Mouse (Mus musculus): ENCODE data around the gene Smim24. TPM values are rescaled to one million over a fixed set of nuclear protein-coding genes. Genes with fewer than 3 reads are reported as not detected.

The Smim24 gene
- total RNA-seq, 2 experiments from 2014 or later, result 1.8 TPM; not detected in 1

DNA sequence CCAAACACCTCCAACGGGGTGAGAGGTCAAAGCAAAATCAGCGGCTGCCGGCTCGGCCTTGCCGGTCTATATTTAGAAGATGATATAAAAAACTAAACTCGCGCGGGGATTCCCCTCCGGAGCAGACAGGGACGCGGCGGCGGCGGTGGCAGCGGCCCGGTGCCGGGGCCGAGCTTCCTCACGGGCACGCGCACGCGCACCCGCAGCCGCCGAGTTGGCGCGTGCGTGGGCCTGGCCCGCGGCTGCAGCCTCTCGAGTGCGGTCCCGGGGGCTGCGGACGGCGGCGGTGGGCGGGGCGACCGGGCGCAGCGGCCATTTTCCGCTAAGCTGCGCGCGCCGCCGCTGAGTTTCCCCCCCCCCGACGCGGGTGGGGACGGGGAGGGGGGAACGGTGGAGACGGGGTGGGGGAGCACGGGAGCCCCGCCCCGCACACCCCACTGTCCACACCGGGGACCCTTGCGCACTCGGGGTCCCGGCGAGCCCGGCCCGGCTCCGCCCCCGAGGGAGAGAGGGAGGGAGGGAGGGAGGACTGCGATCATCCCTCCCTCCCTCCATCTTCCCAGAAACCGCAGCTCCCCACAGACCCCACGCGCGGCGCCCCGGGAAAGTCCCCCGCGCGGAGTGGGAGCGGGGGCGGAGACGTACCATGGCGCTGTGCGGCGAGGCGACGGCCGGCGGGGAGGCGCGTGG lies 37.4 kb downstream of the Smim24 start:
- ATAC-seq (replicated peaks; ENCODE audit: low FRiP score, poor library complexity, severe bottlenecking), result no peak

DNA sequence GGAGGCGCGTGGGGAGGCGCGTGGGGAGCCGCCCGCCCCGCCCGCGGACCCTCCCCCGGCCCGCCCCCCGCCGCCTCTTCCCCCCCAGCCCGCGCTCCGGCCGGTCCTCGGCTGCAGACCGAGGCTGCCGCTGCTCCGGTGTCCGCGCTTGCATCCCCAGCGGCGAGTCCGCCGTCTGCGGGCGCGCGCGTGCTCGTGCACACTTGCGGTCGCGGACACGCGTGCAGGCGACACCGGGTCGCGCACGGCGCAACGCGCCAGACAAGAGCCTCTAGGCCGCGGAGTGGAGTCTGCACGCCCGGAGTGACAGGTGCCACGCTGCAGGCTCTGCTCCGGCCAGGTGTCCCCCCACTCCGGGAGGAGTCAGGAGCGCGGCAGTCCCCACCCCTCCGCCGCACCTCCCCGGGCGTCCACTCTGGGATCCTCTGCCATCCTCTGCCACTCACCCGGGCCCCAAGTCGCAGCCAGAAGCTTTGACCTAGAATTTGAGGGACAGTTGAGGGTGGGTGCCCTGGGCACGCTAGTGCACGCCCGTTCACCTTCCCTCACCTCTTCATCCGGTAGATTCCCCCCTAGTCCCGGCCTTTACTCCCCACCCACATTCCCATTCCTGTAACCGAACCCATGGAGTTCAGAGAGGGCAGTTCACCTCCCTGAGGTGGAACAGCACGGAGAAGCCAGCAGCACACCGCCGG lies 38.1 kb downstream of the Smim24 start:
- no peak for ATAC-seq (replicated peaks; ENCODE audit: low FRiP score, poor library complexity, severe bottlenecking)

GRCm38 (mm10) chr10:81431526-81432168 lies 38.8 kb downstream of the Smim24 start:
- no peak for ATAC-seq (replicated peaks; ENCODE audit: low FRiP score, poor library complexity, severe bottlenecking)

- peak; percentile 15 for ATAC-seq (replicated peaks; ENCODE audit: low FRiP score, poor library complexity, severe bottlenecking)
These were observed 39.5 kb downstream of the Smim24 start for GRCm38 (mm10) chr10:81432169-81432867.

GRCm38 (mm10) chr10:81432868-81433262 lies 40.0 kb downstream of the Smim24 start:
- peak; percentile 84 for ATAC-seq (replicated peaks; ENCODE audit: low FRiP score, poor library complexity, severe bottlenecking)

GRCm38 (mm10) chr10:81433541-81434289 lies 40.9 kb downstream of the Smim24 start:
- 0 out of 2 replicates have a peak, but pooled peaks have one; percentile 18 for ATAC-seq (replicated peaks; ENCODE audit: low FRiP score, poor library complexity, severe bottlenecking)

GRCm38 (mm10) chr10:81434361-81435263 lies 41.8 kb downstream of the Smim24 start:
- no peak for ATAC-seq (replicated peaks; ENCODE audit: low FRiP score, poor library complexity, severe bottlenecking)

GRCm38 (mm10) chr10:81435436-81435835 lies 42.6 kb downstream of the Smim24 start:
- ATAC-seq (replicated peaks; ENCODE audit: low FRiP score, poor library complexity, severe bottlenecking), result no peak

- peak; percentile 70 for ATAC-seq (replicated peaks; ENCODE audit: low FRiP score, poor library complexity, severe bottlenecking)
These were observed 48.2 kb downstream of the Smim24 start for GRCm38 (mm10) chr10:81441019-81441418.

Other genes with a start within 250 kb of the Smim24 start
Only the 30 nearest of the 34 such genes appear.
- 3.3 and 7.3 TPM in 2 replicates for gene Dapk3, start 210.0 kb upstream of the Smim24 start, total RNA-seq (2015; ENCODE audit: low replicate concordance)
- 10.8 and 11.8 TPM in 2 replicates for gene Dapk3, start 210.0 kb upstream of the Smim24 start, total RNA-seq (2017; ENCODE audit: low replicate concordance)
- gene 4930442H23Rik, start 209.2 kb upstream of the Smim24 start, total RNA-seq (2015; ENCODE audit: low replicate concordance), result not detected in 2 replicates
- gene 4930442H23Rik, start 209.2 kb upstream of the Smim24 start, total RNA-seq (2017; ENCODE audit: low replicate concordance), result not detected in 2 replicates
- gene Nmrk2, start 191.0 kb upstream of the Smim24 start, total RNA-seq (2015; ENCODE audit: low replicate concordance), result not detected in 2 replicates
- not detected in 2 replicates for gene Nmrk2, start 191.0 kb upstream of the Smim24 start, total RNA-seq (2017; ENCODE audit: low replicate concordance)
- gene Atcay, start 162.2 kb upstream of the Smim24 start, total RNA-seq (2015; ENCODE audit: low replicate concordance), result not detected in 2 replicates
- gene Atcay, start 162.2 kb upstream of the Smim24 start, total RNA-seq (2017; ENCODE audit: low replicate concordance), result not detected in 2 replicates
- not detected in 2 replicates for gene Zfr2, start 159.9 kb upstream of the Smim24 start, total RNA-seq (2015; ENCODE audit: low replicate concordance)
- not detected in 2 replicates for gene Zfr2, start 159.9 kb upstream of the Smim24 start, total RNA-seq (2017; ENCODE audit: low replicate concordance)
- 0.42 and 0.96 TPM in 2 replicates for gene Matk, start 140.1 kb upstream of the Smim24 start, total RNA-seq (2015; ENCODE audit: low replicate concordance)
- gene Matk, start 140.1 kb upstream of the Smim24 start, total RNA-seq (2017; ENCODE audit: low replicate concordance), result 4.3 TPM in 2 replicates
- 6.3 and 56.3 TPM in 2 replicates for gene Mrpl54, start 126.1 kb upstream of the Smim24 start, total RNA-seq (2015; ENCODE audit: low replicate concordance)
- 23.1 and 36.6 TPM in 2 replicates for gene Mrpl54, start 126.1 kb upstream of the Smim24 start, total RNA-seq (2017; ENCODE audit: low replicate concordance)
- gene Apba3, start 126.1 kb upstream of the Smim24 start, total RNA-seq (2015; ENCODE audit: low replicate concordance), result 3.3 and 4.4 TPM in 2 replicates
- gene Apba3, start 126.1 kb upstream of the Smim24 start, total RNA-seq (2017; ENCODE audit: low replicate concordance), result 4.3 and 10.8 TPM in 2 replicates
- 3.3 TPM in 1 of 2 replicates, not detected in the other for gene Tjp3, start 101.5 kb upstream of the Smim24 start, total RNA-seq (2015; ENCODE audit: low replicate concordance)
- 0.60 and 1.7 TPM in 2 replicates for gene Tjp3, start 101.5 kb upstream of the Smim24 start, total RNA-seq (2017; ENCODE audit: low replicate concordance)
- 9.6 and 11.3 TPM in 2 replicates for gene Pip5k1c, start 100.1 kb upstream of the Smim24 start, total RNA-seq (2015; ENCODE audit: low replicate concordance)
- 10.8 and 11.3 TPM in 2 replicates for gene Pip5k1c, start 100.1 kb upstream of the Smim24 start, total RNA-seq (2017; ENCODE audit: low replicate concordance)
- gene Cactin, start 71.9 kb upstream of the Smim24 start, total RNA-seq (2015; ENCODE audit: low replicate concordance), result 5.6 and 6.1 TPM in 2 replicates
- 18.0 and 27.7 TPM in 2 replicates for gene Cactin, start 71.9 kb upstream of the Smim24 start, total RNA-seq (2017; ENCODE audit: low replicate concordance)
- not detected in 2 replicates for gene Tbxa2r, start 64.3 kb upstream of the Smim24 start, total RNA-seq (2015; ENCODE audit: low replicate concordance)
- not detected in 2 replicates for gene Tbxa2r, start 64.3 kb upstream of the Smim24 start, total RNA-seq (2017; ENCODE audit: low replicate concordance)
- gene Gipc3, start 49.8 kb upstream of the Smim24 start, total RNA-seq (2015; ENCODE audit: low replicate concordance), result not detected in 2 replicates
- gene Gipc3, start 49.8 kb upstream of the Smim24 start, total RNA-seq (2017; ENCODE audit: low replicate concordance), result not detected in 2 replicates
- gene Hmg20b, start 42.6 kb upstream of the Smim24 start, total RNA-seq (2015; ENCODE audit: low replicate concordance), result 9.2 and 14.6 TPM in 2 replicates
- 14.1 and 30.2 TPM in 2 replicates for gene Hmg20b, start 42.6 kb upstream of the Smim24 start, total RNA-seq (2017; ENCODE audit: low replicate concordance)
- 1.9 and 2.5 TPM in 2 replicates for gene Mfsd12, start 35.6 kb upstream of the Smim24 start, total RNA-seq (2015; ENCODE audit: low replicate concordance)
- 8.7 and 10.6 TPM in 2 replicates for gene Mfsd12, start 35.6 kb upstream of the Smim24 start, total RNA-seq (2017; ENCODE audit: low replicate concordance)
- 15.6 and 27.0 TPM in 2 replicates for gene 4930404N11Rik, start 27.2 kb upstream of the Smim24 start, total RNA-seq (2015; ENCODE audit: low replicate concordance)
- gene 4930404N11Rik, start 27.2 kb upstream of the Smim24 start, total RNA-seq (2017; ENCODE audit: low replicate concordance), result 35.7 and 41.5 TPM in 2 replicates
- 286 and 325 TPM in 2 replicates for gene Fzr1, start 14.5 kb upstream of the Smim24 start, total RNA-seq (2015; ENCODE audit: low replicate concordance)
- gene Fzr1, start 14.5 kb upstream of the Smim24 start, total RNA-seq (2017; ENCODE audit: low replicate concordance), result 463 and 486 TPM in 2 replicates
- 10.4 and 11.7 TPM in 2 replicates for gene Dohh, start 8.6 kb upstream of the Smim24 start, total RNA-seq (2015; ENCODE audit: low replicate concordance)
- 32.5 and 33.7 TPM in 2 replicates for gene Dohh, start 8.6 kb upstream of the Smim24 start, total RNA-seq (2017; ENCODE audit: low replicate concordance)
- gene Gm48551, start 8.6 kb upstream of the Smim24 start, total RNA-seq (2015; ENCODE audit: low replicate concordance), result 2.5 and 3.7 TPM in 2 replicates
- 1.3 TPM in 1 of 2 replicates, not detected in the other for gene Gm48551, start 8.6 kb upstream of the Smim24 start, total RNA-seq (2017; ENCODE audit: low replicate concordance)
- gene Gm48552, start 4.0 kb upstream of the Smim24 start, total RNA-seq (2015; ENCODE audit: low replicate concordance), result not detected in 2 replicates
- gene Gm48552, start 4.0 kb upstream of the Smim24 start, total RNA-seq (2017; ENCODE audit: low replicate concordance), result 5.6 TPM in 1 of 2 replicates, not detected in the other
- gene Nfic, start 62.6 kb downstream of the Smim24 start, total RNA-seq (2015; ENCODE audit: low replicate concordance), result 13.4 and 23.8 TPM in 2 replicates
- 0.84 and 8.2 TPM in 2 replicates for gene Nfic, start 62.6 kb downstream of the Smim24 start, total RNA-seq (2017; ENCODE audit: low replicate concordance)
- gene Celf5, start 89.7 kb downstream of the Smim24 start, total RNA-seq (2015; ENCODE audit: low replicate concordance), result not detected in 2 replicates
- 0.68 TPM in 1 of 2 replicates, not detected in the other for gene Celf5, start 89.7 kb downstream of the Smim24 start, total RNA-seq (2017; ENCODE audit: low replicate concordance)
- gene Ncln, start 103.3 kb downstream of the Smim24 start, total RNA-seq (2015; ENCODE audit: low replicate concordance), result 8.1 and 46.4 TPM in 2 replicates
- gene Ncln, start 103.3 kb downstream of the Smim24 start, total RNA-seq (2017; ENCODE audit: low replicate concordance), result 10.8 and 12.8 TPM in 2 replicates
- 2.9 and 4.6 TPM in 2 replicates for gene S1pr4, start 107.1 kb downstream of the Smim24 start, total RNA-seq (2015; ENCODE audit: low replicate concordance)
- gene S1pr4, start 107.1 kb downstream of the Smim24 start, total RNA-seq (2017; ENCODE audit: low replicate concordance), result 2.1 and 6.0 TPM in 2 replicates
- 2.1 and 12.1 TPM in 2 replicates for gene Gna15, start 131.2 kb downstream of the Smim24 start, total RNA-seq (2015; ENCODE audit: low replicate concordance)
- gene Gna15, start 131.2 kb downstream of the Smim24 start, total RNA-seq (2017; ENCODE audit: low replicate concordance), result 6.3 and 14.8 TPM in 2 replicates
- gene Gna11, start 152.1 kb downstream of the Smim24 start, total RNA-seq (2015; ENCODE audit: low replicate concordance), result 1.9 and 2.1 TPM in 2 replicates
- gene Gna11, start 152.1 kb downstream of the Smim24 start, total RNA-seq (2017; ENCODE audit: low replicate concordance), result 5.9 and 10.9 TPM in 2 replicates
- gene Aes, start 166.4 kb downstream of the Smim24 start, total RNA-seq (2015; ENCODE audit: low replicate concordance), result 68.5 and 77.8 TPM in 2 replicates
- 31.4 and 81.9 TPM in 2 replicates for gene Aes, start 166.4 kb downstream of the Smim24 start, total RNA-seq (2017; ENCODE audit: low replicate concordance)
- gene Tle2, start 181.5 kb downstream of the Smim24 start, total RNA-seq (2015; ENCODE audit: low replicate concordance), result not detected in 2 replicates
- gene Tle2, start 181.5 kb downstream of the Smim24 start, total RNA-seq (2017; ENCODE audit: low replicate concordance), result not detected in 2 replicates
- 1.7 and 2.7 TPM in 2 replicates for gene Tle6, start 208.0 kb downstream of the Smim24 start, total RNA-seq (2015; ENCODE audit: low replicate concordance)
- not detected in 2 replicates for gene Tle6, start 208.0 kb downstream of the Smim24 start, total RNA-seq (2017; ENCODE audit: low replicate concordance)
- 2.9 and 6.0 TPM in 2 replicates for gene BC025920, start 213.2 kb downstream of the Smim24 start, total RNA-seq (2015; ENCODE audit: low replicate concordance)
- gene BC025920, start 213.2 kb downstream of the Smim24 start, total RNA-seq (2017; ENCODE audit: low replicate concordance), result 2.0 and 8.8 TPM in 2 replicates

All from erythroblast, adult 5-6 weeks (primary cell).